Mouse (Mus musculus) E14TG2a.4 (cell line): ENCODE measurements around the gene Max.

Experiments used
- H3K27me3 ChIP-seq: 2 replicates; pipeline ENCODE4 v1.6.1; 2014; ENCODE audit warnings: low read length, control low read depth; ENCODE audit not compliant: insufficient read depth
- H3K36me3 ChIP-seq: 2 replicates; pipeline ENCODE4 v1.6.1; 2014; ENCODE audit warnings: low read length, control low read depth; ENCODE audit not compliant: insufficient read depth
- H3K4me1 ChIP-seq: replicated peaks from 2 replicates; pipeline ENCODE4 v1.6.1; 2014; ENCODE audit warnings: low read depth, low read length, control low read depth
- H3K4me3 ChIP-seq: replicated peaks from 2 replicates; pipeline ENCODE4 v1.5.1; 2014; ENCODE audit warnings: mild to moderate bottlenecking, low read length
- H3K9me3 ChIP-seq: 2 replicates; pipeline ENCODE4 v1.6.1; 2014; ENCODE audit warnings: low read length, control low read depth
- CTCF ChIP-seq: conservative IDR thresholded peaks from 2 replicates; pipeline ENCODE4 v1.5.1; 2014; ENCODE audit warnings: low read length
- NANOG ChIP-seq: IDR thresholded peaks from 2 replicates; pipeline ENCODE4 v1.6.1; 2014; ENCODE audit warnings: borderline replicate concordance, low read length, mixed read lengths
- POU5F1 ChIP-seq: IDR thresholded peaks from 2 replicates; pipeline ENCODE4 v1.6.1; 2014; ENCODE audit warnings: low read length, borderline replicate concordance

The Max gene

DNA sequence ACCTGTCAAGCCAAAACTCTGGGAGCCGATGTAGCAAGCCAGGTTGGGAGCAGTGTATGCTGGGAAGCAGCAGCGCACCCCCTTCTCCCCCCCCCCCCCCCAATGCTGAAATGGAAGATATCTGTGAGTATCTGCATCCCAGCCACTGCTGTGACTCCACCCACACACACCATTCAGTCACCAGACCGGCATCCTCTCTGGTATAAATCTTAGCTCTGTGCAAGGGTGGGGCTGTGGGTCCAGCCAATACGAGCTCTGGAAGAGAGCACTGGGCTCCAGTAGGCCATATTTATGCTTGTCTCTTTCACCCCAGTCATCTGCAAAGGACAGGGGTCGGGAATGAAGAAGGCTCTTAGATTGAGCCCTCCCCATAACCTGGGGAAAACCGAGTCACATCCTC is 41.6 kb downstream of the Max start:
- Histone ChIP-seq H3K4me3 (0 out of 2 replicates have a peak overlapping the region, but pooled peaks have one; percentile 10), H3K27me3 (no peaks in the 10 kb centered on the region), H3K9me3 (no peaks in the 10 kb centered on the region), H3K4me1 (peaks cover 76% of the 10 kb centered on the region), H3K36me3 (peaks cover 62% of the 10 kb centered on the region)
- TF ChIP-seq CTCF (no peak), NANOG (no peak), POU5F1 (no peak)

DNA sequence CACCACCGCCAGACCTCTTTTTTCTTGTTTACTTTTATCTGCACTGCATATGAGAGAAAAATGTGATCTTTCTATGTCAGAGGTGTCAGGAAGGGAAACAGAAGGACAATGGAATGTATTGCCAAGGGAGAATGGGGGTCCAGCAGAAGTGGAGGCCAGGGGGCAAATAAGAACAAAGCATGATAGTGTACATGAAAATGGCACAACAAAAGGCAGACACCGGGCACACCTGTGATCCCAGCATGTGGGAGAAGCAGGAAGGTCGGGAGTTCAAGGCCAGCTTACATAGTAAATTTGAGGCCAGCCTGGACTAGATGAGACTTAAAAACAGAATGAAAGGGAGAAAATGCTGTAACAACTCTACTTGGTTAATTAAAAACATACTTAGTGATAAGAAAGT is 43.1 kb downstream of the Max start:
- Histone ChIP-seq H3K9me3 (no peaks in the 10 kb centered on the region), H3K4me1 (peaks cover 90% of the 10 kb centered on the region), H3K27me3 (no peaks in the 10 kb centered on the region), H3K4me3 (peak overlapping the region; percentile 23; the same call in 1 of the 2 replicates), H3K36me3 (peaks cover 75% of the 10 kb centered on the region)
- peak; percentile 59; the same call in 1 of the 2 replicates for TF ChIP-seq NANOG
- TF ChIP-seq POU5F1, result no peak

DNA sequence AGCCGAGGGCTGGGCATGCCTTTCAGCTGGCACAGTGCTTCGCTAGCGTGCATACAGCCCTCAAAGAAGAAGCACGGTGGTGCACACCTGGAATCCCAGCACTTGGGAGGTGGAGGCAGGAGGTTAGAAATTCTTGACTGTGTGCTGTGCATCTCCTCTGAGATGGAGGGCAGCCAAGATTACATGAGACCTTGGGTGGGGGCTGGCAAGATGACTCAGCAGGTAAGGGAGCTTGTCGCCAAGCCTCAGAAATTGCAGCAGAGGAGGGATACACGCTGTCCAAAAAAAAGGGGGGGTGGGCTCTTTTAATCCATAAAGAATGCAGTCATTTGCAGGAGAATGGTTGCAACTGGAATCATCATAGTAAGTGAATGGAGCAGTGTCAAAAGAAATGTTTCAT is 43.9 kb downstream of the Max start:
- Histone ChIP-seq H3K4me1 (peaks cover 92% of the 10 kb centered on the region), H3K4me3 (peak overlapping the region; percentile 76), H3K9me3 (no peaks in the 10 kb centered on the region), H3K36me3 (peaks cover 80% of the 10 kb centered on the region), H3K27me3 (no peaks in the 10 kb centered on the region)
- TF ChIP-seq CTCF, result no peak
- no peak for TF ChIP-seq NANOG
- no peak for TF ChIP-seq POU5F1

DNA sequence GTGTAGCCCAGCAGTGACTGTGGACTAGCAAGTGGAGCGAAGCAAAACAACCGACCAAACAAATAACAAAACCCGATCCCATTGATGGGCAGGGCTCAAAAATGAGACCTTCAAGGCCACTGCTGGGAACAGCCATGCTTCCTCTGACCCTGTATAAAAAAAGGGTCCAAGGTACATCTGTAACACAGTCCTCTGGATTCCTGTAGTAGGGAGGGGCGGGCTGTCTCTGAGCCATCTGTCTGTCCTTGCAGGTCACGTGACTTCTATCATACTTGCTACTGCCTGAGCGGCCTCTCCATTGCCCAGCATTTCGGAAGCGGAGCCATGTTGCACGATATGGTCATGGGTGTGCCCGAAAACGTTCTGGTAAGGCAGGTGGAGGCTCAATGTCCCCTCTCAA is 45.8 kb downstream of the Max start:
- H3K9me3 ChIP-seq, result no peaks in the 10 kb centered on the region
- H3K4me3 ChIP-seq, result peak overlapping the region; percentile 76
- H3K4me1 ChIP-seq, result peaks cover 95% of the 10 kb centered on the region
- H3K27me3 ChIP-seq, result no peaks in the 10 kb centered on the region
- no peak for TF ChIP-seq NANOG
- TF ChIP-seq POU5F1, result no peak
- no peak for TF ChIP-seq CTCF
- peaks cover 85% of the 10 kb centered on the region for H3K36me3 ChIP-seq

DNA sequence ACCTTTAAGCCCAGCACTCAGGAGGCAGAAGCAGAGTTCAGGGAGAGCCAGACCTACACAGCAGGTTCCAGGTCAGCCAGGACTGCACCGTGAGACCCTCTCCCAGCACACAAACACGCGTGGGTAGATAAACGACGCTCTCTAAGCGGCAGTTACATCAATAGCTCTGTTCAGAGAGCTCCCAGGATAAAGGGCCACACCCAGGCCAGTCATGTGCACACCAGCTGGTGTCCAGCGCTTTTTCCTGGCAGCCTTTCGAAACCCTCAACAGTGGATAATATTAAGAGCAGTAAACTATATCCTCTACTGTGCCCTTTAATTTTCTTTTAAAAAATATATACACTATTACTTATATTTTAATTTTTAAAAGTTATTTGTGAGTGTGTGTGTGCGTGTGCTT is 49.8 kb downstream of the Max start:
- H3K27me3 ChIP-seq, result no peaks in the 10 kb centered on the region
- H3K4me3 ChIP-seq, result peak overlapping the region; percentile 76
- TF ChIP-seq CTCF (no peak), NANOG (no peak), POU5F1 (no peak)
- H3K4me1 ChIP-seq, result peaks cover 94% of the 10 kb centered on the region
- no peaks in the 10 kb centered on the region for H3K9me3 ChIP-seq
- H3K36me3 ChIP-seq, result peaks cover 92% of the 10 kb centered on the region

DNA sequence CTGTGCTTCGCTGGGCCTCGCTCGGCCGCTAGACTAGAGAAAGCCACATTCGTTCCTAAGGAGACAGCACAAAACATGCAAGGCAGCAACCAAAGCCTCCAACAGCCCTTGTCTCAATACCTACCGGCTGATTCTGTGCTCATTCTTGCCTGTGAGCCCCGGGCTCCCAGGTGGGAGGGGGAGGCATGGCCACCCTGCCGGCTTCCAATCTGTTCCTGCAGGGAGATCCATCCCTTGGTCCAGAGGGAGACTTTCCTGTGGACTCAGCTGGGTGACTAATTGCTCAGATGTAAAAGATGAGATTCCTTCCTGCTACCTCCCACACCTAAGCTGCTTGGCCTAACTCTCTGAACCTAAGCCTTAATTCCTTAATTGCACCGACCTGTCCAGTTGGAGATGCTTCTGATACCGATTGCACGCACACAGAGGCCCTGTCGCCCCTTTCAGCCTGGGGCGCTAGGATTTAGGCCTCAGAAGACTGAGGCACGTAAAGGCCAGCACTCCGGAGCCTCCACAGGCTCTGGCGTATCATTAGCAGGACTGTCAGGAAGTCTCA is 50.8 kb downstream of the Max start:
- Histone ChIP-seq H3K4me3 (peak overlapping the region; percentile 76), H3K36me3 (peaks cover 92% of the 10 kb centered on the region), H3K4me1 (peaks cover 94% of the 10 kb centered on the region), H3K27me3 (no peaks in the 10 kb centered on the region), H3K9me3 (no peaks in the 10 kb centered on the region)
- no peak for TF ChIP-seq CTCF
- no peak for TF ChIP-seq NANOG
- TF ChIP-seq POU5F1, result no peak

DNA sequence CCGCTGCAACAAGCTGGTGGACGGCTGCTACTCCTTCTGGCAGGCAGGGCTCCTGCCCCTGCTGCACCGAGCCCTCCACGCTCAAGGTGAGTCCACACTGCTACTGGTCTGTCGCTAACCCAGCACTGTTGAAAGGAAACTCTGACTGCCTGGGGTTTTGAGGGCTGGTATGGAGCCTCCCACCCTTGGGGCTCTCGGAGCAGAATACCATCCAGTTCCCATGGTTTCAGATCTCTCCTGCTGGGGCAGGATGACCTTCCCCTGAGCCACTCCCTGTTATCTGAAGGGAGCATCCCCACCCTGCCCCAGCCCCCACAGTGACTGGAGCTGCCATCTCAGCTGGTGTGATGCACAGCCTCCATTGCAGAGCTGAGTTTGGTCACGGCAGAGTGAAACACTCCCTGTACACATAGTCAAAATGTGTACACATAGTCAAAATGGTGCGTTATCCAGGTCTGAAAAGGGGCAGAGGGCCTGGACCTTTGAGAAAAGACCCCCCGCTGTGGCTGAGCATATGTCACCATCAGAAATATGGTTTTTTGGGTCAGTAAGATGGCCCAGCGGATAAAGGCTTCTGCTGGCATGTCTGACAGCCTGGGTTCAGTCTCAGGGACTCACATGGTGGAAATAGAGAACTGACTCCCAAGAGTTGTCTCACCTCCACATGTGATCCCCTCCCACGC is 51.6 kb downstream of the Max start:
- no peaks in the 10 kb centered on the region for H3K9me3 ChIP-seq
- H3K36me3 ChIP-seq, result peaks cover 96% of the 10 kb centered on the region
- no peaks in the 10 kb centered on the region for H3K27me3 ChIP-seq
- H3K4me3 ChIP-seq, result peak overlapping the region; percentile 76
- TF ChIP-seq POU5F1 (no peak), NANOG (no peak), CTCF (no peak)
- peaks cover 97% of the 10 kb centered on the region for H3K4me1 ChIP-seq

DNA sequence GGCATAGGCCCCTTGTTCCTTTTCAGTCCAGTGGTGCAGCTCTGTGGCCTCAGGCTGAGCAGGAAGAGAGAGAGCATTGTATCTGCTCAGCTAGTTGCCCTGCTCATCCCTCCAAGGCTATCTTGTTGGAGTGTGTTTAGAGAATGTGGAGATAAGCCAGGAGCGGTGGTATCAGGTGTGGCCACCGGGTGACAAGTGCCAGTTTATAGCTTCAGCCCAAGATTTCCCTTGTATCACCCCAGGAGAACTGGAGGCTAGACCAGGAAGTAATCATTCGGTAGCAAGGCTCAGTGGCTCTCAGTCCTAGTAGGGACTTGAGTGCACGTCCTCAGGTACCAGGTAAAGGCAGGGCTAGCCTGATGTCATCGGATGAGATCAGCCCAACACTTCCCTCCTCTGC is 52.8 kb downstream of the Max start:
- peaks cover 98% of the 10 kb centered on the region for H3K4me1 ChIP-seq
- TF ChIP-seq POU5F1 (no peak), NANOG (no peak), CTCF (no peak)

DNA sequence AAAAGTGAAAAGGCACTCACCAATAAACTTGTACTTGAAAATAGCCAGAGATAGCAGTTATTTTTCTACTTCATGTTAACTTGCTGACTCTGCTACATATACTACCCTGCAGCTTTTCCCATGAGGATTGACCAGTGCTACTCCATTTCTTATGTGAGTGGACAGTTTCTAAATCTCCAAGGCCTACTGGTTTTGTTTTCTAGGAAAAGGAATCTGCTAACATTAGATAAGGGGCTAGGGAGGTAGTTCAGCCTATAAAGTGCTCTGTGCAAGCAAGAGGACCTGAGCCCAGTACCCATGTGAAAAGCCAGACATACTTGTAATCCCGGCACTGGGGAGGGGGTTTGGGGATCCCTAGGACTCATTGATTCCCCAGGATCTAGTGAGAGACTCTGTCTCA is 55.7 kb downstream of the Max start:
- Histone ChIP-seq H3K9me3 (no peaks in the 10 kb centered on the region), H3K4me3 (peak overlapping the region; percentile 49), H3K4me1 (peaks cover 89% of the 10 kb centered on the region), H3K27me3 (no peaks in the 10 kb centered on the region), H3K36me3 (peaks cover 69% of the 10 kb centered on the region)
- no peak for TF ChIP-seq CTCF
- TF ChIP-seq POU5F1, result no peak
- no peak for TF ChIP-seq NANOG

More for the DNA sequence above, 52.8 kb downstream of the Max start:
- no peaks in the 10 kb centered on the region for H3K9me3 ChIP-seq
- peaks cover 94% of the 10 kb centered on the region for H3K36me3 ChIP-seq
- H3K27me3 ChIP-seq, result no peaks in the 10 kb centered on the region
- H3K4me3 ChIP-seq, result peak overlapping the region; percentile 76
